8 mouse cellular contexts compared by ENCODE assay signal in genomic region chr14:118235361-118235972, GRCm38 (mm10). TPM values are rescaled to one million over a fixed set of nuclear protein-coding genes. Genes with fewer than 3 reads are reported as not detected.
DNase-seq lines count a peak whose midpoint lies in the region; ATAC-seq and TF ChIP-seq lines count a peak whose summit lies in the region.

No protein-coding gene starts in this region.

- peak; percentile 7 to 44 for DNase-seq in heart, adult 18-20 months
- DNase-seq in heart, adult 11 months = no peak
- peak; percentile 24 to 30 for DNase-seq in B cell, adult 2 months
- peak; percentile 29 for DNase-seq in liver, postnatal 0 days
- DNase-seq in testis, postnatal 14 days (ENCODE audit: low spot score) = peak; percentile 37
- DNase-seq in Muller cell, postnatal 12 days (ENCODE audit: inconsistent ontology term) = no peak

- no peak for ATAC-seq in embryonic facial prominence, embryonic 12.5 days (ENCODE audit: insufficient number of reproducible peaks, insufficient read depth, low FRiP score, low TSS enrichment)
- ATAC-seq in hindbrain, embryonic 15.5 days (ENCODE audit: low FRiP score, low read depth) = no peak
- no peak for ATAC-seq in liver, postnatal 0 days

- H3K27ac ChIP-seq in embryonic facial prominence, embryonic 12.5 days = peak overlapping the region; percentile 41; the same call in 1 of the 2 replicates
- H3K27ac ChIP-seq in hindbrain, embryonic 15.5 days (replicated peaks) = peak overlapping the region; percentile 74
- H3K27ac ChIP-seq in liver, postnatal 0 days (ENCODE audit: low read depth) = no peak overlapping the region

- no peak for TF ChIP-seq CTCF in liver, postnatal 0 days (IDR thresholded peaks at IDR 0.05; ENCODE audit: low read depth)

- H3K4me2 ChIP-seq in embryonic facial prominence, embryonic 12.5 days (replicated peaks) = peak overlapping the region; percentile 90
- peak overlapping the region; percentile 61 for H3K4me2 ChIP-seq in hindbrain, embryonic 15.5 days
- peak overlapping the region; percentile 79 for H3K4me2 ChIP-seq in liver, postnatal 0 days (ENCODE audit: low read depth, low read length)

- H3K9ac ChIP-seq in embryonic facial prominence, embryonic 12.5 days = peak overlapping the region; percentile 52
- H3K9ac ChIP-seq in hindbrain, embryonic 15.5 days = peak overlapping the region; percentile 40
- H3K9ac ChIP-seq in liver, postnatal 0 days (replicated peaks) = no peak overlapping the region

- H3K27me3 ChIP-seq in embryonic facial prominence, embryonic 12.5 days = peaks cover 72% of the 10 kb centered on the region
- H3K27me3 ChIP-seq in hindbrain, embryonic 15.5 days = peaks cover 46% of the 10 kb centered on the region
- H3K27me3 ChIP-seq in liver, postnatal 0 days (ENCODE audit: insufficient read depth, low read length) = peaks cover 95% of the 10 kb centered on the region

- no peak for TF ChIP-seq EP300 in liver, postnatal 0 days (IDR thresholded peaks at IDR 0.05; ENCODE audit: low read depth)

- peaks cover 26% of the 10 kb centered on the region for H3K4me1 ChIP-seq in embryonic facial prominence, embryonic 12.5 days
- peaks cover 38% of the 10 kb centered on the region for H3K4me1 ChIP-seq in hindbrain, embryonic 15.5 days (replicated peaks)
- peaks cover 22% of the 10 kb centered on the region; the same call in 1 of the 2 replicates for H3K4me1 ChIP-seq in liver, postnatal 0 days (ENCODE audit: insufficient read depth)

- H3K4me3 ChIP-seq in embryonic facial prominence, embryonic 12.5 days = peak overlapping the region; percentile 49
- H3K4me3 ChIP-seq in hindbrain, embryonic 15.5 days = peak overlapping the region; percentile 42
- H3K4me3 ChIP-seq in liver, postnatal 0 days (ENCODE audit: low read depth, low read length) = peak overlapping the region; percentile 49

- WGBS in embryonic facial prominence, embryonic 12.5 days = under 1% methylated on average over 62 of the region's 62 CpGs
- whole genome bisulfite sequencing in hindbrain, embryonic 15.5 days = under 1% methylated on average over 60 of the region's 62 CpGs
- 3% methylated on average over 45 of the region's 62 CpGs for WGBS in liver, postnatal 0 days (ENCODE audit: insufficient replicate concordance)

- no peaks in the 10 kb centered on the region for H3K36me3 ChIP-seq in embryonic facial prominence, embryonic 12.5 days
- H3K36me3 ChIP-seq in hindbrain, embryonic 15.5 days = no peaks in the 10 kb centered on the region
- H3K36me3 ChIP-seq in liver, postnatal 0 days (replicated peaks; ENCODE audit: insufficient read depth, low read length) = no peaks in the 10 kb centered on the region

- no peaks in the 10 kb centered on the region for H3K9me3 ChIP-seq in embryonic facial prominence, embryonic 12.5 days
- no peaks in the 10 kb centered on the region for H3K9me3 ChIP-seq in hindbrain, embryonic 15.5 days
- no peaks in the 10 kb centered on the region for H3K9me3 ChIP-seq in liver, postnatal 0 days (ENCODE audit: low read length)

RNA-seq across cellular contexts. Expression of gene Sox21, which starts 1.4 kb away (rescaled TPM):
- under 1 TPM in 1 of 2 experiments, not detected in 1; 0.23 TPM for total RNA-seq in heart, adult 18-20 months (2021)
- 3.5 and 4.4 TPM in 2 replicates for polyA plus RNA-seq in embryonic facial prominence, embryonic 12.5 days (2016; fragmentation: Nextera tagmentation; extraction: Ambion mirVana)
- 6.0 and 6.3 TPM in 2 replicates for polyA plus RNA-seq in hindbrain, embryonic 15.5 days (2015; fragmentation: Nextera tagmentation; extraction: Ambion mirVana)
- polyA plus RNA-seq in liver, postnatal 0 days (2015; fragmentation: Nextera tagmentation; extraction: Ambion mirVana) = not detected in 2 replicates

RNA-seq across cellular contexts. Expression of gene Gm9376, which starts 31.3 kb away (rescaled TPM):
- not detected for total RNA-seq in heart, adult 18-20 months (2021)
- not detected in 2 replicates for polyA plus RNA-seq in embryonic facial prominence, embryonic 12.5 days (2016; fragmentation: Nextera tagmentation; extraction: Ambion mirVana)
- polyA plus RNA-seq in hindbrain, embryonic 15.5 days (2015; fragmentation: Nextera tagmentation; extraction: Ambion mirVana) = not detected in 2 replicates
- polyA plus RNA-seq in liver, postnatal 0 days (2015; fragmentation: Nextera tagmentation; extraction: Ambion mirVana) = not detected in 2 replicates

Comparison
In these comparisons a context has a peak if more than half of its experiments do, and no peak if none do; other contexts are left out.
1. DNase-seq: peak in heart, adult 18-20 months (2 of 2), B cell, adult 2 months (2 of 2), liver, postnatal 0 days (single experiment) and testis, postnatal 14 days (single experiment); none in heart, adult 11 months (single experiment) and Muller cell, postnatal 12 days (single experiment).
2. Peak in every context shown above with its lines, with median percentiles within 50 percentile points of each other: H3K4me2 ChIP-seq and H3K4me3 ChIP-seq.